Mouse (Mus musculus) liver, adult (tissue): ENCODE measurements around the gene Pyurf.

Experiments used
- GATA4 ChIP-seq: IDR thresholded peaks from 2 replicates; pipeline ENCODE4 v1.6.1; 2014; ENCODE audit warnings: mild to moderate bottlenecking, low read length; ENCODE audit not compliant: insufficient replicate concordance

Gene Pyurf

GRCm38 (mm10) chr6:57691467-57692261 is at the start of gene Pyurf:
TSS of gene Pyurf (minus strand) at chr6:57692078.
- TF ChIP-seq GATA4 = no peak; the same call in 1 of the 2 replicates

GRCm38 (mm10) chr6:57721347-57721746 is 29.5 kb upstream of the Pyurf start:
- no peak for TF ChIP-seq GATA4

GRCm38 (mm10) chr6:57711726-57712125 is 19.8 kb upstream of the Pyurf start:
- no peak for TF ChIP-seq GATA4

GRCm38 (mm10) chr6:57706721-57707120 is 14.8 kb upstream of the Pyurf start:
- no peak for TF ChIP-seq GATA4

- TF ChIP-seq GATA4 = no peak
Measured at GRCm38 (mm10) chr6:57703703-57704102, 11.8 kb upstream of the Pyurf start.

GRCm38 (mm10) chr6:57702743-57703499 is 11.0 kb upstream of the Pyurf start:
- no peak for TF ChIP-seq GATA4

GRCm38 (mm10) chr6:57702376-57702742 is 10.5 kb upstream of the Pyurf start, which contains the start of gene Lancl2:
TSS of gene Lancl2 (plus strand) at chr6:57702540.
- no peak for TF ChIP-seq GATA4

GRCm38 (mm10) chr6:57701686-57702085 is 9.8 kb upstream of the Pyurf start:
- no peak for TF ChIP-seq GATA4

GRCm38 (mm10) chr6:57693116-57693515 is 1.2 kb upstream of the Pyurf start:
- no peak for TF ChIP-seq GATA4

GRCm38 (mm10) chr6:57684156-57684555 is 7.7 kb downstream of the Pyurf start:
- no peak for TF ChIP-seq GATA4

- no peak for TF ChIP-seq GATA4
Measured at GRCm38 (mm10) chr6:57661295-57661694, 30.6 kb downstream of the Pyurf start.

- TF ChIP-seq GATA4 = no peak
Measured at GRCm38 (mm10) chr6:57647256-57647655, 44.6 kb downstream of the Pyurf start.

- no peak for TF ChIP-seq GATA4
Measured at GRCm38 (mm10) chr6:57641789-57642188, 50.1 kb downstream of the Pyurf start.

- TF ChIP-seq GATA4 = no peak
Measured at GRCm38 (mm10) chr6:57639531-57639930, 52.3 kb downstream of the Pyurf start.
